Mouse (Mus musculus): Measurements from ENCODE around the gene Hgd.

DNA sequence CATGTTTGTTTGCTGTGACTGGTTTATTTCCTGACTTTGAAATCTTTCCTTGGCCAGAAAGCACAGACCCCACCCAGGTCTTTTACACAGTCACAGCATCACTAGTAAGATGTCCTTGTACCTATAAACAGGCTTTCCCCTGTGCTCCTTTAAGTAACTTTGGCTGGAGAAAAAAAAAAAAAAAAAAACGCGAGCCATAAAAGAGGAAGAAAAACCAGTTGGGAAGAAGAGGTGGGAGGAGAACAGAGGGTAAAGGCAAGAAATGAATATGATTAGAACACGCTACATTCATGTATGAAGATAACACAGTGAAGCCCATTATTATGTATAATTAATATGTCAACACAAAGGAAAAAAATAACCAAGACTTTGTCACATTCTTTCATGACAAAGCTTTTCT is 4.6 kb upstream of the Hgd start:
- TF ChIP-seq POLR2A (IDR thresholded peaks at IDR 0.05; ENCODE audit: insufficient read length, low read depth): no peak
- no peak for TF ChIP-seq TCF12 (IDR thresholded peaks at IDR 0.05; ENCODE audit: insufficient read depth, poor library complexity, severe bottlenecking)
- no peak for TF ChIP-seq MAX (IDR thresholded peaks at IDR 0.05; ENCODE audit: low read depth)
- TF ChIP-seq USF1 (IDR thresholded peaks at IDR 0.05; ENCODE audit: low read depth): no peak
- TF ChIP-seq MYOD1 (IDR thresholded peaks at IDR 0.05; ENCODE audit: control insufficient read depth in 1 of 3, insufficient read length in 2 of 3, low read depth in 2 of 3): no peak
- no peak for TF ChIP-seq TCF3 (IDR thresholded peaks at IDR 0.05; ENCODE audit: insufficient read length, low read depth)
- TF ChIP-seq CEBPB (IDR thresholded peaks at IDR 0.05; ENCODE audit: insufficient read depth, poor library complexity, severe bottlenecking): no peak
- TF ChIP-seq E2F4 (IDR thresholded peaks at IDR 0.05; ENCODE audit: insufficient read depth): no peak
- TF ChIP-seq POLR2AphosphoS2 (IDR thresholded peaks at IDR 0.05; ENCODE audit: insufficient read length, low read depth): no peak
- no peak for TF ChIP-seq MYOG (IDR thresholded peaks at IDR 0.05; ENCODE audit: control insufficient read depth in 1 of 3, insufficient read depth in 1 of 3, insufficient read length in 2 of 3, low read depth in 2 of 3)

All from myocyte (in vitro differentiated cells).